Mouse (Mus musculus) megakaryocyte, embryonic 14.5 days (primary cell): ENCODE measurements around the gene Rpl9.

Experiments
- FLI1 ChIP-seq: IDR thresholded peaks from 2 replicates; pipeline ENCODE4 v1.6.1; 2012; ENCODE audit warnings: low read length, inconsistent platforms, mixed read lengths
- GATA1 ChIP-seq: IDR thresholded peaks from 3 replicates; pipeline ENCODE4 v1.6.1; 2012; ENCODE audit warnings: mixed read lengths, low read length, inconsistent platforms, borderline replicate concordance

DNA sequence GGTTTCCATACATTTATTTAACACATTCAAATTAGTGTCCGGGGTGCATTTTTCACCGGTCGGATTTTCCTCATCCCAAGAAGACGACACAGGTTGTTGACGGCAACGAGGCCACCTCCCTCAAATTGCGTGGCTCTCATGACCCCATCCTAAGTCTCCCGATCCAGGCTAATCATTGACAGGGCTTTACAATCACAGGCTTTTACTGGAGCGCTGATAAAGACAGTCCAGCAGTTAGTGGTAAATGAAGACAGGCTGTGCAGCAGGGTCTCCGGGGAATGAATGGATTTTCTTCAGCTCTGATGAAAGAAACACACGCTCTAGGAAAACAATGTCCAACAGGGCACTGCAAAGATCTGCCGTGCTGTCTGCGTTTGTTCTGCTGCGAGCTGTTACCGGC, 43.1 kb downstream of the Rpl9 start, which contains the start of gene Klb:
- TF ChIP-seq GATA1 (no peak), FLI1 (no peak)
